Mouse (Mus musculus) forebrain, postnatal 0 days (tissue): ENCODE results near the gene Ptpn14. TPM values are rescaled to one million over a fixed set of nuclear protein-coding genes. Genes with fewer than 3 reads are reported as not detected.

Experiments used
- ATAC-seq: fragments of 200-750 bp; cut with Nextera tagmentation; 2 replicates; pipeline ENCODE4 v1.8.0; 2017; ENCODE audit warnings: mild to moderate bottlenecking, moderate library complexity
- DNase-seq: peaks from one replicate; pipeline ENCODE4 v3.0.0-alpha.2; 2015
- H3K27ac ChIP-seq: fragments of 300-500 bp; sonication (generic); 2 replicates; pipeline ENCODE4 v1.5.1; 2014; ENCODE audit warnings: low read depth, mild to moderate bottlenecking, antibody characterized with exemption, low read length, moderate library complexity, mixed read lengths
- H3K27me3 ChIP-seq: fragments of 300-500 bp; sonication (generic); 2 replicates; pipeline ENCODE4 v1.6.1; 2014; ENCODE audit warnings: mild to moderate bottlenecking, low read length, mixed read lengths; ENCODE audit not compliant: insufficient read depth
- H3K36me3 ChIP-seq: fragments of 300-500 bp; sonication (generic); 2 replicates; pipeline ENCODE4 v1.6.1; 2014; ENCODE audit warnings: mild to moderate bottlenecking, moderate library complexity; ENCODE audit not compliant: insufficient read depth
- H3K4me1 ChIP-seq: fragments of 300-500 bp; sonication (generic); 2 replicates; pipeline ENCODE4 v1.6.1; 2014; ENCODE audit warnings: antibody characterized with exemption; ENCODE audit not compliant: insufficient read depth
- H3K4me2 ChIP-seq: fragments of 300-500 bp; sonication (generic); 2 replicates; pipeline ENCODE4 v1.6.1; 2014; ENCODE audit warnings: low read depth, mild to moderate bottlenecking, moderate library complexity
- H3K4me3 ChIP-seq: fragments of 300-500 bp; sonication (generic); 2 replicates; pipeline ENCODE4 v1.5.1; 2014; ENCODE audit warnings: low read depth, low read length, mixed read lengths
- H3K9ac ChIP-seq: fragments of 300-500 bp; sonication (generic); 2 replicates; pipeline ENCODE4 v1.6.1; 2014; ENCODE audit warnings: mild to moderate bottlenecking
- H3K9me3 ChIP-seq: fragments of 300-500 bp; sonication (generic); 2 replicates; pipeline ENCODE4 v1.6.1; 2016; ENCODE audit warnings: low read length
- CTCF ChIP-seq: sonication (generic); IDR thresholded peaks from 2 replicates; pipeline ENCODE4 v1.5.1; 2016; ENCODE audit warnings: antibody characterized with exemption, control low read depth, low read depth
- WGBS: fragments of 180-500 bp; shearing (Covaris S2); extraction: QIAGEN DNeasy Blood & Tissue Kit; methylation state at CpG from one replicate; pipeline ENCODE4 v1.1.7; 2014; 5-methylcytosine and 5-hydroxymethylcytosine counted together
- polyA plus RNA-seq: library from polyadenylated mRNA; unstranded; fragments of >200 nt; fragmentation: Nextera tagmentation; extraction: Ambion mirVana; gene quantifications from 2 replicates; pipeline ENCODE4 v1.2.1, GENCODE M21; 2015
- total RNA-seq: library from RNA; depleted of rRNA; stranded (reverse); fragments of >200 nt; gene quantifications from 2 replicates; pipeline ENCODE4 v1.2.3, GENCODE M21; 2014

Gene Ptpn14
- total and polyA plus RNA-seq, 2 experiments from 2014 or later: 0.98 to 3.9 TPM

DNA sequence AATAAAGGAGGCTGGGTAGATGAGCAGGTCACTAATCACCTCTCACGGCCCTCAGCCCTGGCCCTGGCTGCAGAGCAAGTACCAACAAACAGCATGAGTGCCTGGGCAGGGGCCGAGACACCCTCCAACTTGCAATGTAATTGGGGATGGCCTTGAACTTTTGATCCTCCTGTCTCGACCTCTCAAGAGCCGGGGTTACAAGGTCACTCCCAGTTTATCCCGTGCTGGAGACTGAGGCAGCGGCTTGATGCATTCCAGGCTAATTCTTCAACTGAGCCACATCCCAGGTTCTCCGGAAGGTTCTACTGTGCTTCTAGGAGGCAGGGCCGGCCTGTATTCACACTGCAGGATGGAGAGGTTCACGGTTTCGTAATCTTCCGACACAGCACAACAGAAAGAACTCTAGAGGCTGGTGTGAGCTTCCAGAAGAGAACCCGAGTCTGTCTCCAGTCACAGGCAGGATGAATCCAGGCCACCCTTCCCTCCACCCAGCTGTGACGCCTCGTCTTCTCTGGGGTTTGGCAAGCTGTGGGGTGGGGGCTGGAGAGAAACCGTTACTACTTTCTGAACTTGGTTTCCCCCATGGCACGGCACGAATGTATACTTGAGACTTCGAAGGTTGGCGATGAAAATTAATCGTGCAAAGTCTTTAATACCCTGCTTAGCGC is 185.2 kb downstream of the Ptpn14 start:
- no peak for TF ChIP-seq CTCF
- Histone ChIP-seq H3K4me3 (no peak overlapping the region), H3K9ac (no peak overlapping the region), H3K9me3 (no peaks in the 10 kb centered on the region), H3K27me3 (no peaks in the 10 kb centered on the region), H3K36me3 (peaks cover 9% of the 10 kb centered on the region), H3K4me1 (no peaks in the 10 kb centered on the region), H3K4me2 (no peak overlapping the region), H3K27ac (no peak overlapping the region)
- DNase-seq (no peak), ATAC-seq (no peak)
- 89% methylated on average over 21 of the region's 21 CpGs for WGBS

DNA sequence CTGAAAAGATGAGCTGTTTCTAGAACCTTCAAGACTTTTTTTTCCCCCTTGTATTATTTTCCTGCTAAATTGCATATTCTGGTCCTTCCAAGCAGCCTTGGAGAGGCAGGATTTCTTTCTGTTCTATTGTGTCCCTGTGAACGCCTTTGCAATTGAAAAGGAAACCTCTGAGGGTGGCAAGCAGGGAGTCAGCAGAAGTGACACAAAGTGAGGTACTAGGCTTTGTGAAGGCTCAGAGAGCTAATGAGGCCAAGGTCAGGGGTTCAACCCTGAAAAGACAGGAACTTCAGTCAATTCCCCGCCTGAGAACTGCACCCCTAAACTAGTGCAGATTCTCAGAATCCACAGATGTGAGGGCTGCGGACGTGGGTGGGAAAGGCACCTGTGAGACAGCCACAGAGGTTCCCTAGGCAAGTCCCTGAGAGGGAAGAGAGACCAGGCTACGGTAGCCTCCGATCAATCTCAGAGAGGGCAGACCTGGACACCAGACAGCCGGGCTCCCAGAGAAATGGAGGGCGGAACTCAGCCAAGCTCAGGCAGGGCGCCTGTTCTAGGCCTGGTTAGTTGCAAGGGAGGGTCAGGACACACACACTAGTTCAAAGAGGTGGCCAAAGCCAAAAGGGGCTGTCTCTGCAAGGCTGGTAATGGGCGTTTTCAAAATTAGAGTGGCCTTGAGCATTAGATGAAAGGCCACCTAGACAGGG is 188.5 kb downstream of the Ptpn14 start:
- no peak for DNase-seq
- H3K4me3 ChIP-seq: no peak overlapping the region
- H3K9me3 ChIP-seq: no peaks in the 10 kb centered on the region
- no peak for TF ChIP-seq CTCF
- WGBS: 37% methylated on average over 10 of the region's 10 CpGs
- ATAC-seq: no peak
- H3K27ac ChIP-seq: no peak overlapping the region
- H3K9ac ChIP-seq: no peak overlapping the region
- peaks cover 6% of the 10 kb centered on the region; the same call in 1 of the 2 replicates for H3K36me3 ChIP-seq
- no peaks in the 10 kb centered on the region for H3K27me3 ChIP-seq
- H3K4me2 ChIP-seq: no peak overlapping the region
- H3K4me1 ChIP-seq: 0 out of 2 replicates have a peak, but pooled peaks cover 4% of the 10 kb centered on the region

DNA sequence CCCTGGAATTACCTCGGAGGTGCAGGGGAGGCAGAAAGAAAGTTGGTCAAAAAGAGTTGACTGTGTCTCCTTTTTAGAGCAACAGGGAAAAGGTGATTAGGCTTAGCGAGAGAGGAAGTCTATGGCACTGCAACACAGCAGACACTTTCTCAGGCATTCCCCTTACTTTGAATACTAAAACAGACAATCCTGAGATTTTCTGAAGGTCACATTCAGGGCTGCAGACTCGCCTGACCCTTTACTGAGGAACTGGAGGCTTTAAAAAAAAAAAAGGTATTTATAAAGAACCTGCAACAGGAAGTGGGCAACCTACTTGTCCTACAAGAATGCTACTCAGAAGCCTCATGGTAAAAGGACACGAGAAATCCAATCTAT is 189.0 kb downstream of the Ptpn14 start:
- 49% methylated on average over 4 of the region's 4 CpGs for WGBS
- Histone ChIP-seq H3K4me2 (no peak overlapping the region), H3K27ac (no peak overlapping the region), H3K4me1 (0 out of 2 replicates have a peak, but pooled peaks cover 4% of the 10 kb centered on the region), H3K36me3 (peaks cover 6% of the 10 kb centered on the region; the same call in 1 of the 2 replicates), H3K9me3 (no peaks in the 10 kb centered on the region), H3K4me3 (no peak overlapping the region), H3K27me3 (no peaks in the 10 kb centered on the region), H3K9ac (no peak overlapping the region)
- no peak for TF ChIP-seq CTCF
- no peak for DNase-seq
- no peak for ATAC-seq

DNA sequence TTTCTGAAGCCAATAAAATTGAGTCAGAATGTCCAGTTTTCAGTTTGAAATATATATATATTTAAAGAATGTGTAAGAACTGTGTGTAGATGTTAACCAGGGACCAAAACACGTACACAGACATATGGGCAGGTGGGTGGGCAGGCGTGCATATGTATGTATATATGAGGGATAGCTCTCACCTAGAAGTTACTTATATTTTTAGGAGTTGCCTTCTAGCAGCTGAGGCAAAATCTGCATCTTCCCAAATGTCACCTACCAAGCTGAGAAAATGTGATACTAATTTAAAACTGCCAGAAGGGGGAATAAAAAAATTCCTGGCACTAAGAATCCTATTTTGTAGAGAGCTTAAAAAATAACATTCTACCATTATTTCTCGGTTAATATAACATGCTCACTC is 191.7 kb downstream of the Ptpn14 start:
- DNase-seq (no peak), ATAC-seq (no peak)
- Histone ChIP-seq H3K9ac (no peak overlapping the region), H3K36me3 (no peaks in the 10 kb centered on the region), H3K27ac (no peak overlapping the region), H3K4me3 (no peak overlapping the region), H3K27me3 (no peaks in the 10 kb centered on the region), H3K4me2 (peak overlapping the region; percentile 95; the same call in 1 of the 2 replicates), H3K4me1 (peaks cover 10% of the 10 kb centered on the region; the same call in 1 of the 2 replicates), H3K9me3 (no peaks in the 10 kb centered on the region)
- no peak for TF ChIP-seq CTCF
- WGBS: 74% methylated on average over 3 of the region's 3 CpGs

DNA sequence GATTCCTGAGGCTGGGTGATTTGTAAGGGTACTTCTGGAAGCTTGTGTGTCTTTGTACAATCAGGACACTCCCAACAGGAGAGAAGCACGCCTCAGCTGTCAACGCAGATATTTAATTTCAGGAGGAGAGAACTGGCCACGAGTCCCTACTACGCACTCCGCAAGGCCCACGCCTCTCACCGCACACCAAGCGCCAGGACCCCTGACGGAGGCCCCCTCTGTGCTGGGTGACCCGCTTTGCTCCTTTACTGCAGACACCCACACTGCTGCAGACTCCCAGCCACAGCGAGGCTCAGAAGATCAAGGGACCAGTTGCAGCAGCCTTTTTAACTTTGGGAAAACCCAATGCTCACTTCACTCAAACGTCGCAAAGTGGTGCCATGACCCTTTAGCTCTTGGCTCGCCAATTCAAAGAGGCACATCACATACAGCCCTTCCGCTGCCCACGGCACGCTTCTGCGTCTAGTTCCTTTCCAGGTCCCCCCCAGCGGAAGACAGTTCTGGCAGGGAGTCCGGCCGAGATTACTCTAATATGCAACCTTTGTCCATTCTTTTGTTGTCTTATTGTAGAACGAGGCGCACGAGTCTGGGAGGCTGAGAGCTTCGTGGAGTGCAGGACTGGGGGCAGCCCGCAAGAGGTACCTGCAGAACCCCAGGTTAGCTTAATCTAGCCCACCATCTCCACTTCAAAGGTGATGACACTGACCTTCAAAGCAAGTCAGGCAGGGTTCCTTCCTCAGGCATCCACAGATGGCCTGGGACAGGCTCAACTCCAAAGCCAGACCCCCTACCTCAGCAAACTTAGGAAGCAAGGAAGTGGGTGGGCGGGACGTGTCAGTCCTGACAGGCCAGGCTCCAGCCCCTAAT is 192.9 kb downstream of the Ptpn14 start:
- 53% methylated on average over 28 of the region's 28 CpGs for WGBS
- H3K36me3 ChIP-seq: no peaks in the 10 kb centered on the region
- peak overlapping the region; percentile 95 for H3K4me2 ChIP-seq
- H3K9ac ChIP-seq: peak overlapping the region; percentile 82
- no peak overlapping the region for H3K27ac ChIP-seq
- TF ChIP-seq CTCF: no peak
- H3K9me3 ChIP-seq: no peaks in the 10 kb centered on the region
- no peak for DNase-seq
- no peaks in the 10 kb centered on the region for H3K27me3 ChIP-seq
- no peak for ATAC-seq
- H3K4me3 ChIP-seq: peak overlapping the region; percentile 68
- H3K4me1 ChIP-seq: peaks cover 10% of the 10 kb centered on the region; the same call in 1 of the 2 replicates

DNA sequence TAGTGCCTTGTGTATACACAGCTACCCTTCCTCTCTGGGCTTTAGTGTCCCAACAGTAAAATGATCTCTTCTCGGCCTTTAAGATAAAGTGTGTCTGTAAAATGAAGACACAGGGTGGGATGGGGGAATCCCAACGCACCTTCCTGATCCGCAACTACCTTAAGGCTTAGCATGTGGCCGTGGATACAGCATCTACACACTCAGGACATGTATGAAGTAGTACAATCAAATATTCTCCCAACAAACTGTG is 193.4 kb downstream of the Ptpn14 start:
- Histone ChIP-seq H3K9ac (peak overlapping the region; percentile 82), H3K4me3 (peak overlapping the region; percentile 68), H3K27me3 (no peaks in the 10 kb centered on the region), H3K9me3 (no peaks in the 10 kb centered on the region), H3K4me1 (peaks cover 10% of the 10 kb centered on the region; the same call in 1 of the 2 replicates), H3K36me3 (no peaks in the 10 kb centered on the region), H3K27ac (no peak overlapping the region), H3K4me2 (peak overlapping the region; percentile 95)
- ATAC-seq: no peak
- peak; percentile 48 for DNase-seq
- 7% methylated on average over 4 of the region's 4 CpGs for WGBS
- TF ChIP-seq CTCF: no peak
